Mouse (Mus musculus) embryonic facial prominence, embryonic 11.5 days (tissue): ENCODE data around the gene Kif1b. TPM values are rescaled to one million over a fixed set of nuclear protein-coding genes. Genes with fewer than 3 reads are reported as not detected.

Experiments
- ATAC-seq: fragments of 200-750 bp; cut with Nextera tagmentation; replicated peaks from 2 replicates; pipeline ENCODE4 v1.8.0; 2017; ENCODE audit warnings: low read depth; ENCODE audit not compliant: insufficient number of reproducible peaks, low FRiP score, low TSS enrichment
- DNase-seq: peaks from one replicate; pipeline ENCODE4 v3.0.0-alpha.2; 2015; ENCODE audit warnings: low spot score
- H3K27ac ChIP-seq: fragments of 300-500 bp; sonication (generic); replicated peaks from 2 replicates; pipeline ENCODE4 v1.5.1; 2014; ENCODE audit warnings: mild to moderate bottlenecking, low read depth, low read length, control low read depth
- H3K27me3 ChIP-seq: fragments of 300-500 bp; sonication (generic); 2 replicates; pipeline ENCODE4 v1.6.1; 2014; ENCODE audit warnings: mild to moderate bottlenecking, low read length, moderate library complexity, mixed read lengths; ENCODE audit not compliant: control insufficient read depth, insufficient read depth
- H3K36me3 ChIP-seq: fragments of 300-500 bp; sonication (generic); replicated peaks from 2 replicates; pipeline ENCODE4 v1.6.1; 2014; ENCODE audit warnings: low read depth, mild to moderate bottlenecking, low read length, moderate library complexity, mixed read lengths; ENCODE audit not compliant: control insufficient read depth, insufficient read depth
- H3K4me1 ChIP-seq: fragments of 300-500 bp; sonication (generic); 2 replicates; pipeline ENCODE4 v1.6.1; 2014; ENCODE audit warnings: low read length, mixed read lengths; ENCODE audit not compliant: control insufficient read depth, insufficient read depth
- H3K4me2 ChIP-seq: fragments of 300-500 bp; sonication (generic); 2 replicates; pipeline ENCODE4 v1.6.1; 2014; ENCODE audit warnings: low read depth, mild to moderate bottlenecking, control low read depth, low read length, moderate library complexity
- H3K4me3 ChIP-seq: fragments of 300-500 bp; sonication (generic); 2 replicates; pipeline ENCODE4 v1.5.1; 2014; ENCODE audit warnings: low read depth, low read length, control low read depth
- H3K9ac ChIP-seq: fragments of 300-500 bp; sonication (generic); replicated peaks from 2 replicates; pipeline ENCODE4 v1.6.1; 2014; ENCODE audit warnings: mild to moderate bottlenecking, control low read depth, low read length
- H3K9me3 ChIP-seq: fragments of 300-500 bp; sonication (generic); replicated peaks from 2 replicates; pipeline ENCODE4 v1.6.1; 2016; ENCODE audit warnings: mild to moderate bottlenecking, low read length, inconsistent platforms, mixed read lengths; ENCODE audit not compliant: control insufficient read depth
- WGBS: fragments of 180-500 bp; shearing (Covaris S2); extraction: QIAGEN DNeasy Blood & Tissue Kit; methylation state at CpG from one replicate; pipeline ENCODE4 v1.1.7; 2014; 5-methylcytosine and 5-hydroxymethylcytosine counted together
- polyA plus RNA-seq: library from polyadenylated mRNA; unstranded; fragments of >200 nt; fragmentation: Nextera tagmentation; extraction: Ambion mirVana; gene quantifications from 2 replicates; pipeline ENCODE4 v1.2.1, GENCODE M21; 2014

Kif1b gene
- polyA plus RNA-seq, 1 experiment from 2014 or later = 45.1 TPM

DNA sequence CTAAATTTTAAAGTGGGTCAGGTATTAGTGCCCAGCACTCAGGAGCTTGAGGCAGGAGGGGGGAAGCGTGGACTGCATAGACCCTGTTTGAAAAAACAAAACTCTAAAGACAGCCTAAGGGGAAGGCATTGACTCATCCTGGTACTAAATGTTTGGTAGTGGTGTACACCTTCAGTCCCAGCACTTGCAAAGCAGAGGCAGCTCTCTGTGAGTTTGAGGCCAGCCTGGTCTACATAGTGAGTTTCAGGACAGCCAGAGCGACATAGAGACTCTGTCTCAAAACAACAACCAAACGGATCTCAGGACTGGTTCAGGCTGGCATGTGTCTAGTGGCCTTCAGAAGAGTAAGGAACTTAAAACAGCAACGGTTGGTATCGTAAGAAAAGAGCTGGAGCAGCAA is 4.7 kb downstream of the Kif1b start:
- Histone ChIP-seq H3K4me2 (no peak overlapping the region), H3K27ac (no peak overlapping the region), H3K4me1 (no peaks in the 10 kb centered on the region), H3K36me3 (no peaks in the 10 kb centered on the region), H3K4me3 (no peak overlapping the region), H3K9me3 (no peaks in the 10 kb centered on the region), H3K9ac (no peak overlapping the region), H3K27me3 (no peaks in the 10 kb centered on the region)
- ATAC-seq (no peak), DNase-seq (no peak)
- WGBS = 88% methylated on average over 5 of the region's 5 CpGs

DNA sequence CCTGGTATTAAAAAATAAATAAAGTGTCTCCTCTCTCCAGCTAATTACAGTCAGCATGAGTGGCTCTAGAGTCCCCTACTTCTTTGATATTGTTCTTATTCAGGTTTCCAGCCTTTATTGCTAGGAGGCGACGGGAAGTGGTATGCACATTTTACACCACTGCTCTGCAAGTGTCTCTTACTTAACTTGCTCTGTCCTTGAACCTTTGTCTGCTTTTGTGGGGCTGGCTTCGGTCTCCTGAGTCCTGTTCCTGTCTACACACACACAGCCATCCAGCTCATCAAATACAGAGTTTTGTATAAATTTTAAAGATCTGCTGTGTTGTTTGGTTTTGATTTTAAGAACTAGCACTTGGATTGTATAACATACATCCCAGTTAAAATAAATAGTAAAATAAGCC is 5.4 kb downstream of the Kif1b start:
- Histone ChIP-seq H3K4me3 (no peak overlapping the region), H3K9me3 (no peaks in the 10 kb centered on the region), H3K9ac (no peak overlapping the region), H3K36me3 (no peaks in the 10 kb centered on the region), H3K27ac (no peak overlapping the region), H3K27me3 (no peaks in the 10 kb centered on the region), H3K4me1 (no peaks in the 10 kb centered on the region), H3K4me2 (no peak overlapping the region)
- DNase-seq = no peak
- ATAC-seq = no peak
- WGBS = 77% methylated on average over 3 of the region's 3 CpGs

- Histone ChIP-seq H3K9ac (no peak overlapping the region), H3K4me3 (no peak overlapping the region), H3K4me2 (no peak overlapping the region), H3K27ac (no peak overlapping the region), H3K36me3 (no peaks in the 10 kb centered on the region), H3K4me1 (no peaks in the 10 kb centered on the region), H3K27me3 (no peaks in the 10 kb centered on the region), H3K9me3 (no peaks in the 10 kb centered on the region)
- ATAC-seq (no peak), DNase-seq (no peak)
- 87% methylated on average over 2 of the region's 2 CpGs for WGBS
Observed at GRCm38 (mm10) chr4:149296501-149296900, 11.0 kb downstream of the Kif1b start.

DNA sequence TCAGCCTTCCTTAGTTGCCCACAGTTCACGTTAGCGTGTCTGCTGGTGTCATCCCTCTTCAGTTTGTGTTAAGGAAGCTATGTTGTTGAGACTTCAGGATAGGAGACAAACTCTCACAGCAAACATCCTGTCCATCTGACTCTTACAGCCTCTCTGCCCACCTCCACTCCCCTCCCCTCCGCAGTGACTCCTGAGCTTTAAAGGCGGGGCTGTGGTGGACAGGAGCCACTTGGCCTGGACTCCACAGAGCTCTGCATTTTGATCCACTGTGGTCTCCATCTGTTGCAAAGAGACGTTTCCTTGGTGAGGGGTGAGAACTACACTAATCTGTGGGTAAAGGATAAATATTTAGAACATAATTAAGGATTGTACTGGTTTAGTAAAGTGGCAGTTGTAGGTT is 14.5 kb downstream of the Kif1b start:
- H3K36me3 ChIP-seq = no peaks in the 10 kb centered on the region
- H3K27me3 ChIP-seq = no peaks in the 10 kb centered on the region
- no peak overlapping the region for H3K27ac ChIP-seq
- DNase-seq (no peak), ATAC-seq (no peak)
- no peak overlapping the region for H3K4me2 ChIP-seq
- H3K9ac ChIP-seq = no peak overlapping the region
- WGBS = 84% methylated on average over 5 of the region's 5 CpGs
- no peak overlapping the region for H3K4me3 ChIP-seq
- no peaks in the 10 kb centered on the region for H3K4me1 ChIP-seq
- no peaks in the 10 kb centered on the region for H3K9me3 ChIP-seq

DNA sequence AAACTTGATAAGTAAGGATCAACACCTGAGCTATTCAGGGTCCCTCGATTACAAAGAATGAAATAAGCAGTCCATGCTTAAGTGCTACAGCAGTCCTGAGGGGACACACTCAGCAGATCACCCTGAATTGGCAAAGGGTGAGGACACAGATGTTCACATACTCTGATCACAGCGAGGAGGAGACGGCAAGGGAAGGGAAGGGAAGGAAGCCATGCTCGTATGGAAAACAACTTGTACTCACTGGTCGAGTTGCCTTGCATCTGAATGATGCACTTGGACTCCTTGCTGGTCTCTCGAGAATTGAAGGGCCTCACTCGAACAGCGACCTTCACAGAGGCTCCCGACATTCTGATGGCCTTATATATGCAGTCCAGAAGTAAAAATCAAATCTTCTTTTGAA is 16.4 kb downstream of the Kif1b start:
- no peak for ATAC-seq
- no peak for DNase-seq
- Histone ChIP-seq H3K9me3 (no peaks in the 10 kb centered on the region), H3K4me1 (no peaks in the 10 kb centered on the region), H3K27me3 (no peaks in the 10 kb centered on the region), H3K27ac (no peak overlapping the region), H3K9ac (no peak overlapping the region), H3K36me3 (no peaks in the 10 kb centered on the region), H3K4me2 (no peak overlapping the region), H3K4me3 (no peak overlapping the region)
- WGBS = 78% methylated on average over 9 of the region's 9 CpGs

- DNase-seq (no peak), ATAC-seq (no peak)
- H3K4me3 ChIP-seq = no peak overlapping the region
- H3K27me3 ChIP-seq = no peaks in the 10 kb centered on the region
- WGBS = 84% methylated on average over 7 of the region's 7 CpGs
- H3K27ac ChIP-seq = no peak overlapping the region
- no peaks in the 10 kb centered on the region for H3K9me3 ChIP-seq
- no peak overlapping the region for H3K9ac ChIP-seq
- no peak overlapping the region for H3K4me2 ChIP-seq
- H3K36me3 ChIP-seq = no peaks in the 10 kb centered on the region
- H3K4me1 ChIP-seq = no peaks in the 10 kb centered on the region
Observed at GRCm38 (mm10) chr4:149290157-149290750, 17.2 kb downstream of the Kif1b start.

GRCm38 (mm10) chr4:149286287-149287137 is 21.0 kb downstream of the Kif1b start:
- 76% methylated on average over 8 of the region's 8 CpGs for WGBS
- H3K36me3 ChIP-seq = no peaks in the 10 kb centered on the region

GRCm38 (mm10) chr4:149285691-149286090 is 21.8 kb downstream of the Kif1b start:
- Histone ChIP-seq H3K4me1 (no peaks in the 10 kb centered on the region), H3K27me3 (no peaks in the 10 kb centered on the region), H3K9me3 (no peaks in the 10 kb centered on the region), H3K27ac (no peak overlapping the region), H3K36me3 (no peaks in the 10 kb centered on the region), H3K9ac (no peak overlapping the region), H3K4me3 (no peak overlapping the region), H3K4me2 (no peak overlapping the region)
- WGBS = 94% methylated on average over 1 of the region's 1 CpGs
- DNase-seq = no peak
- ATAC-seq = no peak

More at GRCm38 (mm10) chr4:149286287-149287137, 21.0 kb downstream of the Kif1b start:
- H3K9me3 ChIP-seq = no peaks in the 10 kb centered on the region
- no peak overlapping the region for H3K4me2 ChIP-seq
- ATAC-seq = no peak
- DNase-seq = no peak
- H3K27ac ChIP-seq = no peak overlapping the region
- no peak overlapping the region for H3K4me3 ChIP-seq
- no peak overlapping the region for H3K9ac ChIP-seq
- H3K4me1 ChIP-seq = no peaks in the 10 kb centered on the region
- H3K27me3 ChIP-seq = no peaks in the 10 kb centered on the region
